Mouse (Mus musculus) layer of hippocampus, adult 18-20 months (tissue): ENCODE measurements at regions not wholly inside any gene's neighbourhood (a gene's known extent, or its start where the extent isn't known, plus 50 kb on each side); places are given as distances from the start of the nearest gene placed in this dataset.
"Not testable (repeated sequence)": the region's sequence is repeated elsewhere in the genome, so short reads cannot be mapped to it uniquely, and the experiment has no call there.

ENCODE experiments used
- DNase-seq, 2 experiments: peaks; one replicate each; pipeline ENCODE4 v3.0.0; 2022; ENCODE audit warnings: low spot score in 2 of 2

DNA sequence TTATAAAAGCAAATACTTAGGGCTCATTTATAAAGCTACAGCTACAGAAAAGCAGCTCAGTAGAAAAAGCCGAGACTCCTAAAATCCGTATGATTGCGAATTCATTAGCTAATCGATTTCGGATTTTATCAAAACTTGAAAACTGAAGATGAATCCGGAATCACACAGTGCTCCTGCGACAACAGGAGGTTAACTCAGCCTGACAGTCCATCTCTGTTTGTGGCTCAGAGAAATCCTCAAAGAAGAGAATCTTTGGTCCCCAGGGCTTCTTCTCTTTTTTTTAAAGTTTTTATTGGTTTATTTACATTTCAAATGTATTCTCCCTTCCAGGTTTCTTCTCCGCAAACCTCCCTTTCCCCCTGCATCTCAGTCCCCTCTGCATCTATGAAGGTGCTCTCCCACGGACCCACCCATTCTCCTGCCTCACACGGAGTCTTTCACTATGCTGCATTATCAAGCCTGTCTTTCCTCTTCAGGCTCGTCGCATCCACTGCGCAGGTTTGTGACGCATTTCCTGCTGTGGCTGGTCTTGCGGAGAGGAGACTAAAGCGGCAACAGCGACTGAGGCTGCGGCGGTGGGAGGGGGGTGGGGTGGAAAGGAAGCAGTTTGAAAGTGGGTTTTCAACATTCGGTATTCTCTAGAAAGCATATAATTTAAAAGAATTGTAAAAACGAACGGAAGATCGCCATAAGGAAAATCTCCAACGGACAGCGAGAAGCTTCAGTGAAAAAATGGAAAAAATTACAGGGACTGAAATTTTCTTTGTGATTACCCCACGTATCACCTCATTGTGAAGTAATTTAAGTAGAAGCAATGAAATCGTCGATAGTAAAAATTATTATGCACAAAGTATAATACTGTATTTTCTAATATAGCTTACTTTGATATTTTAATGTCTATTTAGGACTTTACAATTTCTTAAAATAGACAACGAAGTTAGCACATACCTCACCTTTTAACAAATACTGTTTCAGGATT lies 482.5 kb upstream of the Snrpn start:
- peak; percentile 35 to 47 for DNase-seq

DNA sequence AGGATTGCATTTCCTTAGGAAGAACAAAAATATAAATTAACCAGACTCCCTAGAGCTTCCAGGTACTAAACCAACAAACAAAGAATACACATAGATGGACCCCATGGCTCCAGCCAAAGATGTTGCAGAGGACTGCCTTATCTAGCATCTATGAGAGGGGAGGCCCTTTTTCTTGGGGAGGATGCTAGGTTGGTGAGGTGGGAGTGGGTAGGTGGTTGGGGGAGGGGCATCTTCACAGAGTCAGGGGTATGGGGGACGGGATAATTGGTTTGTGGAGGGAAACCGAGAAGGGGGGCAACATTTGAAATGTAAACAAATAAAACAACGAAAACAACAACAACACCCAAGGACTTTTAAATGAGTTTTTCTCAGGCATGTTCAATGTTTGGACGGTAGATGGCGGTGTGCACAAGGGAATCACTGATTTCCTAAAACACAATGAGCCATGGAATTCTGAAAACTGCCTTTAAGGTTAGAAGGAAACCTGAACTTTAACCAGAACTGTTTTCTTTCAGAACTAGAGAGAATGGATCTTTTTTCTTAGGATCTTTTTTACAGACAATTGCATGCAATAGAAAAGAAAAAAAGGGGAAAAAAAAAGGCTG lies 477.2 kb upstream of the Snrpn start:
- not testable (repeated sequence) for DNase-seq
